Mouse (Mus musculus) cerebellum, adult 2 months (tissue): ENCODE data around the gene Nelfe. TPM values are rescaled to one million over a fixed set of nuclear protein-coding genes. Genes with fewer than 3 reads are reported as not detected.

Experiments
- DNase-seq, 2 experiments: peaks; one replicate each; pipeline ENCODE4 v3.0.0; 2021
- H3K27ac ChIP-seq: fragments of 200-500 bp; 2 replicates; pipeline ENCODE4 v1.5.1; 2012; ENCODE audit warnings: low read length, control low read depth, inconsistent platforms; ENCODE audit not compliant: insufficient read depth
- H3K27me3 ChIP-seq: fragments of 200-500 bp; 2 replicates; pipeline ENCODE4 v1.6.1; 2012; ENCODE audit warnings: inconsistent platforms, mild to moderate bottlenecking, low read length, moderate library complexity; ENCODE audit not compliant: control insufficient read depth, insufficient read depth
- H3K4me1 ChIP-seq: fragments of 200-500 bp; 2 replicates; pipeline ENCODE4 v1.6.1; 2011; ENCODE audit warnings: low read length; ENCODE audit not compliant: control insufficient read depth, insufficient read depth
- H3K4me3 ChIP-seq: fragments of 200-500 bp; replicated peaks from 2 replicates; pipeline ENCODE3; 2011; ENCODE audit warnings: mild to moderate bottlenecking, low read depth, low read length, control low read depth; ENCODE audit not compliant: insufficient read depth
- CTCF ChIP-seq: fragments of 200-500 bp; IDR thresholded peaks from 2 replicates; pipeline ENCODE4 v1.5.1; 2011; ENCODE audit warnings: low read depth, mild to moderate bottlenecking, control low read depth, low read length, moderate library complexity, borderline replicate concordance; ENCODE audit not compliant: insufficient read depth
- POLR2A ChIP-seq: fragments of 200-500 bp; IDR thresholded peaks from 2 replicates; pipeline ENCODE4 v1.6.1; 2011; ENCODE audit warnings: low read length, control low read depth, borderline replicate concordance; ENCODE audit not compliant: insufficient read depth
- WGBS: fragments of 180-500 bp; shearing (Covaris S2); methylation state at CpG from one replicate; pipeline ENCODE4 v1.1.7; 2018; 5-methylcytosine and 5-hydroxymethylcytosine counted together
- polyA plus RNA-seq: library from polyadenylated mRNA; depleted of rRNA; stranded (reverse); fragments of >200 nt; gene quantifications from 2 replicates; pipeline ENCODE4 v1.2.3, GENCODE M21; 2012

Nelfe gene
- polyA plus RNA-seq, 1 experiment = 47.2 TPM

GRCm38 (mm10) chr17:34891377-34891776 lies 41.2 kb downstream of the Nelfe start:
- Histone ChIP-seq H3K27me3 (no peaks in the 10 kb centered on the region), H3K27ac (no peak overlapping the region), H3K4me1 (peaks cover 4% of the 10 kb centered on the region; the same call in 1 of the 2 replicates), H3K4me3 (no peak overlapping the region)
- no peak for DNase-seq
- 0 out of 2 replicates have a peak, but pooled peaks have one; percentile 9 for TF ChIP-seq CTCF
- no peak for TF ChIP-seq POLR2A
- WGBS = 97% methylated on average over 2 of the region's 2 CpGs

GRCm38 (mm10) chr17:34893072-34893824 lies 43.1 kb downstream of the Nelfe start:
- Histone ChIP-seq H3K27me3 (no peaks in the 10 kb centered on the region), H3K27ac (peak overlapping the region; percentile 93; the same call in 1 of the 2 replicates), H3K4me3 (no peak overlapping the region), H3K4me1 (peaks cover 4% of the 10 kb centered on the region; the same call in 1 of the 2 replicates)
- TF ChIP-seq POLR2A (no peak), CTCF (no peak)
- no peak for DNase-seq
- 78% methylated on average over 12 of the region's 12 CpGs for WGBS

- Histone ChIP-seq H3K4me1 (peaks cover 4% of the 10 kb centered on the region; the same call in 1 of the 2 replicates), H3K27me3 (no peaks in the 10 kb centered on the region), H3K27ac (peak overlapping the region; percentile 93), H3K4me3 (peak overlapping the region; percentile 86)
- WGBS = 1% methylated on average over 45 of the region's 51 CpGs
- TF ChIP-seq CTCF (no peak), POLR2A (peak; percentile 89)
- DNase-seq = peak; percentile 92 to 93
Measured at GRCm38 (mm10) chr17:34894074-34894597, 43.9 kb downstream of the Nelfe start.

- peak overlapping the region; percentile 71 for H3K4me3 ChIP-seq
- no peak overlapping the region for H3K27ac ChIP-seq
- H3K4me1 ChIP-seq = peaks cover 4% of the 10 kb centered on the region; the same call in 1 of the 2 replicates
- H3K27me3 ChIP-seq = no peaks in the 10 kb centered on the region
- TF ChIP-seq CTCF (no peak), POLR2A (no peak)
- WGBS = 3% methylated on average over 50 of the region's 51 CpGs
- DNase-seq = peak; percentile 59 to 66
Measured at GRCm38 (mm10) chr17:34894801-34895530, 44.8 kb downstream of the Nelfe start.

GRCm38 (mm10) chr17:34895724-34896123 lies 45.5 kb downstream of the Nelfe start:
- 80% methylated on average over 15 of the region's 15 CpGs for WGBS
- no peak for TF ChIP-seq POLR2A
- no peak for TF ChIP-seq CTCF
- H3K27ac ChIP-seq = no peak overlapping the region
- peaks cover 4% of the 10 kb centered on the region; the same call in 1 of the 2 replicates for H3K4me1 ChIP-seq
- DNase-seq = no peak
- H3K4me3 ChIP-seq = no peak overlapping the region
- H3K27me3 ChIP-seq = no peaks in the 10 kb centered on the region

GRCm38 (mm10) chr17:34896366-34896765 lies 46.2 kb downstream of the Nelfe start:
- Histone ChIP-seq H3K4me1 (peaks cover 4% of the 10 kb centered on the region; the same call in 1 of the 2 replicates), H3K27ac (no peak overlapping the region), H3K4me3 (no peak overlapping the region), H3K27me3 (no peaks in the 10 kb centered on the region)
- WGBS = 82% methylated on average over 17 of the region's 17 CpGs
- TF ChIP-seq CTCF (no peak), POLR2A (no peak)
- DNase-seq = no peak

- peak overlapping the region; percentile 97 for H3K27ac ChIP-seq
- no peaks in the 10 kb centered on the region for H3K27me3 ChIP-seq
- TF ChIP-seq POLR2A = no peak
- no peak for TF ChIP-seq CTCF
- WGBS = 3% methylated on average over 10 of the region's 10 CpGs
- H3K4me1 ChIP-seq = peaks cover 4% of the 10 kb centered on the region; the same call in 1 of the 2 replicates
- H3K4me3 ChIP-seq = peak overlapping the region; percentile 97
- DNase-seq = peak in 1 of 2 experiments; percentile 52
Measured at GRCm38 (mm10) chr17:34897373-34898159, 47.4 kb downstream of the Nelfe start.
